Mouse (Mus musculus) lung, postnatal 10 days (tissue): ENCODE measurements at regions not wholly inside any gene's neighbourhood (a gene's known extent, or its start where the extent isn't known, plus 50 kb on each side); places are given as distances from the start of the nearest gene placed in this dataset.

Source experiments
- DNase-seq: peaks from one replicate; pipeline ENCODE4 v3.0.0; 2021

- DNase-seq, result peak; percentile 24
Measured at GRCm38 (mm10) chr2:28287210-28287860, 94.5 kb downstream of the Olfm1 start.

- no peak for DNase-seq
Measured at GRCm38 (mm10) chr2:28289339-28289738, 96.5 kb downstream of the Olfm1 start.

GRCm38 (mm10) chr2:28289860-28290471, 97.2 kb downstream of the Olfm1 start:
- no peak for DNase-seq

GRCm38 (mm10) chr2:28294509-28294908, 101.7 kb downstream of the Olfm1 start:
- peak; percentile 68 for DNase-seq

GRCm38 (mm10) chr2:28296183-28296582, 103.4 kb downstream of the Olfm1 start:
- DNase-seq, result no peak

- no peak for DNase-seq
Measured at GRCm38 (mm10) chr2:28298738-28299137, 105.9 kb downstream of the Olfm1 start.

- DNase-seq, result no peak
Measured at GRCm38 (mm10) chr2:28299346-28299745, 106.6 kb downstream of the Olfm1 start.

- no peak for DNase-seq
Measured at GRCm38 (mm10) chr2:28301313-28301712, 108.5 kb downstream of the Olfm1 start.

- no peak for DNase-seq
Measured at GRCm38 (mm10) chr2:28303936-28304335, 111.1 kb downstream of the Olfm1 start.

GRCm38 (mm10) chr2:28304712-28305111, 111.9 kb downstream of the Olfm1 start:
- peak; percentile 71 for DNase-seq

GRCm38 (mm10) chr2:28309122-28309521, 116.3 kb downstream of the Olfm1 start:
- peak; percentile 38 for DNase-seq

- no peak for DNase-seq
Measured at GRCm38 (mm10) chr2:28312212-28312611, 119.4 kb downstream of the Olfm1 start.

GRCm38 (mm10) chr2:28325502-28325901, 121.1 kb upstream of the Ppp1r26 start:
- no peak for DNase-seq

- no peak for DNase-seq
Measured at GRCm38 (mm10) chr2:28326056-28326455, 120.5 kb upstream of the Ppp1r26 start.

- DNase-seq, result no peak
Measured at GRCm38 (mm10) chr2:28326682-28327081, 119.9 kb upstream of the Ppp1r26 start.

GRCm38 (mm10) chr2:28329130-28329529, 117.5 kb upstream of the Ppp1r26 start:
- no peak for DNase-seq

- DNase-seq, result peak; percentile 67
Measured at GRCm38 (mm10) chr2:28335141-28335789, 111.3 kb upstream of the Ppp1r26 start.

- no peak for DNase-seq
Measured at GRCm38 (mm10) chr2:28335810-28336209, 110.8 kb upstream of the Ppp1r26 start.

GRCm38 (mm10) chr2:28336349-28337309, 110.0 kb upstream of the Ppp1r26 start:
- no peak for DNase-seq

GRCm38 (mm10) chr2:28337561-28337960, 109.0 kb upstream of the Ppp1r26 start:
- no peak for DNase-seq

GRCm38 (mm10) chr2:28341304-28341703, 105.3 kb upstream of the Ppp1r26 start:
- peak; percentile 48 for DNase-seq

- DNase-seq, result no peak
Measured at GRCm38 (mm10) chr2:28348453-28348852, 98.1 kb upstream of the Ppp1r26 start.

- DNase-seq, result no peak
Measured at GRCm38 (mm10) chr2:28349911-28350310, 96.7 kb upstream of the Ppp1r26 start.
